Mouse (Mus musculus): ENCODE data around the gene Ctss. TPM values are rescaled to one million over a fixed set of nuclear protein-coding genes. Genes with fewer than 3 reads are reported as not detected.
A peak's percentile ranks its signal among the peaks of the same experiment; 100 is the strongest.

Ctss gene
- polyA plus RNA-seq, 1 experiment from 2014 or later, result 32.4 TPM

GRCm38 (mm10) chr3:95588604-95589086, 62.1 kb downstream of the Ctss start, which contains the start of gene Golph3l:
Golph3l (plus strand) TSS chr3:95588934.
- peak within 1 kb of the TSS; percentile 75 for H3K9ac ChIP-seq (ENCODE audit: low read length)
- WGBS, result 0% methylated on average over 12 of the region's 12 CpGs
- H3K4me2 ChIP-seq (ENCODE audit: low read depth, low read length), result peak within 1 kb of the TSS; percentile 79
- H3K4me3 ChIP-seq (replicated peaks; ENCODE audit: low read length), result peak within 1 kb of the TSS; percentile 76
- no peaks in the 10 kb centered on the region for H3K4me1 ChIP-seq (ENCODE audit: control insufficient read depth, insufficient read depth, low read length)
- peak; percentile 100 for ATAC-seq (ENCODE audit: insufficient read depth, low FRiP score)
- H3K27me3 ChIP-seq (ENCODE audit: control insufficient read depth, insufficient read depth, low read length), result no peaks in the 10 kb centered on the region
- peak within 1 kb of the TSS; percentile 91 for H3K27ac ChIP-seq (ENCODE audit: low read length)
- peaks cover 11% of the 10 kb centered on the region; the same call in 1 of the 2 replicates for H3K36me3 ChIP-seq (ENCODE audit: control insufficient read depth, insufficient read depth, low read length)
- H3K9me3 ChIP-seq (replicated peaks; ENCODE audit: control insufficient read depth, low read length), result no peaks in the 10 kb centered on the region

- Histone ChIP-seq H3K36me3 (ENCODE audit: control insufficient read depth, insufficient read depth, low read length) (peaks cover 6% of the 10 kb centered on the region; the same call in 1 of the 2 replicates), H3K9me3 (replicated peaks; ENCODE audit: control insufficient read depth, low read length) (no peaks in the 10 kb centered on the region), H3K27me3 (ENCODE audit: control insufficient read depth, insufficient read depth, low read length) (no peaks in the 10 kb centered on the region), H3K4me3 (replicated peaks; ENCODE audit: low read length) (no peak overlapping the region), H3K4me2 (ENCODE audit: low read depth, low read length) (no peak overlapping the region), H3K27ac (ENCODE audit: low read length) (no peak overlapping the region), H3K9ac (ENCODE audit: low read length) (no peak overlapping the region), H3K4me1 (ENCODE audit: control insufficient read depth, insufficient read depth, low read length) (no peaks in the 10 kb centered on the region)
- ATAC-seq (ENCODE audit: insufficient read depth, low FRiP score), result no peak
These were observed 72.1 kb downstream of the Ctss start for GRCm38 (mm10) chr3:95598734-95599133.

DNA sequence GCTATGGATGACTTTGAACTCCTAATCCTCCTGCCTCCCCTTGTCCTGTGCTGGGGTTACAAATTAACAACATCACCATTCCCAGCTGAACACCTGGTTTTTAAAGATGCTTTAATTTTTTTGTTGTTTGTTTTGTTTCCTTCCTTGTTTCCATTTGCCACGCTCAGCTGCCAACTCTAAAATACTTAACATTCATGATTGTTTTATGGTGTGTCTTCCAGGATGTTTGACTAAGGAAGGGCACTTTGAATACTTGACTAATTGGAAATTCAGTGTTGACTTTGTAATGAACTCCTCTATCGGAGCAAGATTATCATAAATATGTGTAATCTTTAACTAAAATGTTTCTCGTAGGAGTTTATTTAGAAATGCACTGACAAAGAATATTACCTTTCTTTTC, 74.7 kb downstream of the Ctss start:
- WGBS, result 54% methylated on average over 3 of the region's 3 CpGs
- Histone ChIP-seq H3K36me3 (ENCODE audit: control insufficient read depth, insufficient read depth, low read length) (0 out of 2 replicates have a peak, but pooled peaks cover 5% of the 10 kb centered on the region), H3K27me3 (ENCODE audit: control insufficient read depth, insufficient read depth, low read length) (no peaks in the 10 kb centered on the region), H3K4me1 (ENCODE audit: control insufficient read depth, insufficient read depth, low read length) (no peaks in the 10 kb centered on the region), H3K27ac (ENCODE audit: low read length) (peak overlapping the region; percentile 41), H3K4me2 (ENCODE audit: low read depth, low read length) (no peak overlapping the region), H3K4me3 (replicated peaks; ENCODE audit: low read length) (no peak overlapping the region), H3K9me3 (replicated peaks; ENCODE audit: control insufficient read depth, low read length) (no peaks in the 10 kb centered on the region), H3K9ac (ENCODE audit: low read length) (no peak overlapping the region)
- no peak for ATAC-seq (ENCODE audit: insufficient read depth, low FRiP score)

Other genes with a start within 250 kb of the Ctss start
- gene Mindy1, start 245.4 kb upstream of the Ctss start, polyA plus RNA-seq (2015; fragmentation: Nextera tagmentation; extraction: Ambion mirVana), result 54.6 and 62.0 TPM in 2 replicates
- gene Prune1, start 244.7 kb upstream of the Ctss start, polyA plus RNA-seq (2015; fragmentation: Nextera tagmentation; extraction: Ambion mirVana), result 18.9 and 21.2 TPM in 2 replicates
- gene Anxa9, start 219.6 kb upstream of the Ctss start, polyA plus RNA-seq (2015; fragmentation: Nextera tagmentation; extraction: Ambion mirVana), result 6.8 and 13.2 TPM in 2 replicates
- gene Cers2, start 212.0 kb upstream of the Ctss start, polyA plus RNA-seq (2015; fragmentation: Nextera tagmentation; extraction: Ambion mirVana), result 148 and 155 TPM in 2 replicates
- 35.2 and 36.9 TPM in 2 replicates for gene Setdb1, start 169.6 kb upstream of the Ctss start, polyA plus RNA-seq (2015; fragmentation: Nextera tagmentation; extraction: Ambion mirVana)
- 0.63 TPM in 1 of 2 replicates, not detected in the other for gene 4930558C23Rik, start 123.9 kb upstream of the Ctss start, polyA plus RNA-seq (2015; fragmentation: Nextera tagmentation; extraction: Ambion mirVana)
- gene Arnt, start 92.4 kb upstream of the Ctss start, polyA plus RNA-seq (2015; fragmentation: Nextera tagmentation; extraction: Ambion mirVana), result 46.5 and 47.8 TPM in 2 replicates
- 15.6 and 16.7 TPM in 2 replicates for gene Ctsk, start 27.5 kb upstream of the Ctss start, polyA plus RNA-seq (2015; fragmentation: Nextera tagmentation; extraction: Ambion mirVana)
- not detected in 2 replicates for gene Hormad1, start 32.9 kb downstream of the Ctss start, polyA plus RNA-seq (2015; fragmentation: Nextera tagmentation; extraction: Ambion mirVana)
- gene Golph3l, start 62.1 kb downstream of the Ctss start, polyA plus RNA-seq (2015; fragmentation: Nextera tagmentation; extraction: Ambion mirVana), result 37.4 and 39.5 TPM in 2 replicates
- 70.3 and 73.0 TPM in 2 replicates for gene Ensa, start 98.2 kb downstream of the Ctss start, polyA plus RNA-seq (2015; fragmentation: Nextera tagmentation; extraction: Ambion mirVana)
- gene Mcl1, start 132.0 kb downstream of the Ctss start, polyA plus RNA-seq (2015; fragmentation: Nextera tagmentation; extraction: Ambion mirVana), result 16.5 and 20.5 TPM in 2 replicates
- gene Adamtsl4, start 161.1 kb downstream of the Ctss start, polyA plus RNA-seq (2015; fragmentation: Nextera tagmentation; extraction: Ambion mirVana), result 13.3 and 20.5 TPM in 2 replicates
- 110 and 228 TPM in 2 replicates for gene Ecm1, start 212.8 kb downstream of the Ctss start, polyA plus RNA-seq (2015; fragmentation: Nextera tagmentation; extraction: Ambion mirVana)
- 48.1 and 52.1 TPM in 2 replicates for gene Tars2, start 233.4 kb downstream of the Ctss start, polyA plus RNA-seq (2015; fragmentation: Nextera tagmentation; extraction: Ambion mirVana)

All from stomach, embryonic 16.5 days (tissue).